Mouse (Mus musculus) midbrain, embryonic 14.5 days (tissue): ENCODE data around the gene Slk. TPM values are rescaled to one million over a fixed set of nuclear protein-coding genes. Genes with fewer than 3 reads are reported as not detected.
"Not testable (repeated sequence)": the region's sequence is repeated elsewhere in the genome, so short reads cannot be mapped to it uniquely, and the experiment has no call there.

Experiments used
- ATAC-seq: fragments of 200-750 bp; cut with Nextera tagmentation; 2 replicates; pipeline ENCODE4 v1.8.0; 2017; ENCODE audit warnings: moderate number of reproducible peaks, moderate library complexity; ENCODE audit not compliant: low FRiP score, low TSS enrichment
- DNase-seq: peaks from one replicate; pipeline ENCODE4 v3.0.0-alpha.2; 2015
- H3K27ac ChIP-seq: fragments of 300-500 bp; sonication (generic); replicated peaks from 2 replicates; pipeline ENCODE4 v1.5.1; 2014; ENCODE audit warnings: mild to moderate bottlenecking, low read depth, low read length, moderate library complexity
- H3K27me3 ChIP-seq: fragments of 300-500 bp; sonication (generic); 2 replicates; pipeline ENCODE4 v1.6.1; 2014; ENCODE audit warnings: low read length, control low read depth, mixed read lengths; ENCODE audit not compliant: control insufficient read depth, insufficient read depth
- H3K36me3 ChIP-seq: fragments of 300-500 bp; sonication (generic); 2 replicates; pipeline ENCODE4 v1.6.1; 2014; ENCODE audit warnings: low read length, control low read depth; ENCODE audit not compliant: control insufficient read depth, insufficient read depth
- H3K4me1 ChIP-seq: fragments of 300-500 bp; sonication (generic); 2 replicates; pipeline ENCODE4 v1.6.1; 2014; ENCODE audit warnings: mild to moderate bottlenecking, antibody characterized with exemption, low read length, control low read depth; ENCODE audit not compliant: control insufficient read depth, insufficient read depth
- H3K4me2 ChIP-seq: fragments of 300-500 bp; sonication (generic); 2 replicates; pipeline ENCODE4 v1.6.1; 2014; ENCODE audit warnings: mild to moderate bottlenecking, low read length, moderate library complexity
- H3K4me3 ChIP-seq: fragments of 300-500 bp; sonication (generic); replicated peaks from 2 replicates; pipeline ENCODE4 v1.5.1; 2014; ENCODE audit warnings: low read depth, low read length
- H3K9ac ChIP-seq: fragments of 300-500 bp; sonication (generic); replicated peaks from 2 replicates; pipeline ENCODE4 v1.6.1; 2014; ENCODE audit warnings: mild to moderate bottlenecking, low read length, moderate library complexity
- H3K9me3 ChIP-seq: fragments of 300-500 bp; sonication (generic); 2 replicates; pipeline ENCODE4 v1.6.1; 2016; ENCODE audit warnings: low read length, control low read depth, mixed read lengths; ENCODE audit not compliant: control insufficient read depth
- WGBS: fragments of 180-500 bp; shearing (Covaris S2); extraction: QIAGEN DNeasy Blood & Tissue Kit; methylation state at CpG from one replicate; pipeline ENCODE4 v1.1.7; 2014; 5-methylcytosine and 5-hydroxymethylcytosine counted together
- polyA plus RNA-seq: library from polyadenylated mRNA; unstranded; fragments of >200 nt; fragmentation: Nextera tagmentation; extraction: Ambion mirVana; gene quantifications from 2 replicates; pipeline ENCODE4 v1.2.1, GENCODE M21; 2014

The Slk gene
- polyA plus RNA-seq, 1 experiment from 2014 or later = 9.4 TPM

- no peak overlapping the region for H3K9ac ChIP-seq
- H3K4me3 ChIP-seq = no peak overlapping the region
- no peaks in the 10 kb centered on the region for H3K36me3 ChIP-seq
- no peak for ATAC-seq
- no peak overlapping the region for H3K4me2 ChIP-seq
- no peaks in the 10 kb centered on the region for H3K9me3 ChIP-seq
- no peak overlapping the region for H3K27ac ChIP-seq
- H3K27me3 ChIP-seq = no peaks in the 10 kb centered on the region
- H3K4me1 ChIP-seq = peaks cover 6% of the 10 kb centered on the region
- no peak for DNase-seq
- WGBS = 83% methylated on average over 12 of the region's 12 CpGs
These were observed 18.8 kb upstream of the Slk start for GRCm38 (mm10) chr19:47560544-47561161.

GRCm38 (mm10) chr19:47561996-47562441 is 17.5 kb upstream of the Slk start:
- Histone ChIP-seq H3K27me3 (no peaks in the 10 kb centered on the region), H3K9ac (no peak overlapping the region), H3K4me3 (no peak overlapping the region), H3K9me3 (no peaks in the 10 kb centered on the region), H3K36me3 (no peaks in the 10 kb centered on the region), H3K4me2 (no peak overlapping the region), H3K27ac (no peak overlapping the region), H3K4me1 (peaks cover 6% of the 10 kb centered on the region)
- no peak for ATAC-seq
- no peak for DNase-seq
- WGBS = 88% methylated on average over 5 of the region's 5 CpGs

GRCm38 (mm10) chr19:47563715-47564114 is 15.8 kb upstream of the Slk start:
- H3K9ac ChIP-seq = no peak overlapping the region
- H3K4me2 ChIP-seq = no peak overlapping the region
- peaks cover 8% of the 10 kb centered on the region; the same call in 1 of the 2 replicates for H3K27me3 ChIP-seq
- H3K9me3 ChIP-seq = no peaks in the 10 kb centered on the region
- peaks cover 6% of the 10 kb centered on the region for H3K4me1 ChIP-seq
- ATAC-seq (no peak), DNase-seq (no peak)
- no peak overlapping the region for H3K4me3 ChIP-seq
- WGBS = 85% methylated on average over 13 of the region's 13 CpGs
- no peak overlapping the region for H3K27ac ChIP-seq
- H3K36me3 ChIP-seq = no peaks in the 10 kb centered on the region

- Histone ChIP-seq H3K27ac (no peak overlapping the region), H3K4me2 (no peak overlapping the region)
These were observed 14.3 kb upstream of the Slk start for GRCm38 (mm10) chr19:47565031-47565654.

GRCm38 (mm10) chr19:47565994-47566393 is 13.5 kb upstream of the Slk start:
- no peaks in the 10 kb centered on the region for H3K36me3 ChIP-seq
- WGBS = 77% methylated on average over 8 of the region's 8 CpGs
- no peak overlapping the region for H3K4me2 ChIP-seq
- ATAC-seq (no peak), DNase-seq (no peak)
- no peak overlapping the region for H3K4me3 ChIP-seq
- H3K4me1 ChIP-seq = peaks cover 6% of the 10 kb centered on the region
- H3K27ac ChIP-seq = no peak overlapping the region
- H3K9ac ChIP-seq = no peak overlapping the region
- peaks cover 12% of the 10 kb centered on the region; the same call in 1 of the 2 replicates for H3K27me3 ChIP-seq
- H3K9me3 ChIP-seq = no peaks in the 10 kb centered on the region

More at GRCm38 (mm10) chr19:47565031-47565654, 14.3 kb upstream of the Slk start:
- no peak overlapping the region for H3K9ac ChIP-seq
- no peak overlapping the region for H3K4me3 ChIP-seq
- ATAC-seq (no peak), DNase-seq (peak; percentile 69)
- peaks cover 12% of the 10 kb centered on the region; the same call in 1 of the 2 replicates for H3K27me3 ChIP-seq
- H3K9me3 ChIP-seq = no peaks in the 10 kb centered on the region
- 12% methylated on average over 17 of the region's 17 CpGs for WGBS
- H3K36me3 ChIP-seq = no peaks in the 10 kb centered on the region
- H3K4me1 ChIP-seq = peaks cover 6% of the 10 kb centered on the region

- Histone ChIP-seq H3K9ac (no peak overlapping the region), H3K27me3 (peaks cover 12% of the 10 kb centered on the region; the same call in 1 of the 2 replicates), H3K4me1 (peaks cover 4% of the 10 kb centered on the region), H3K9me3 (no peaks in the 10 kb centered on the region), H3K27ac (no peak overlapping the region), H3K4me2 (no peak overlapping the region), H3K4me3 (no peak overlapping the region), H3K36me3 (no peaks in the 10 kb centered on the region)
- ATAC-seq (no peak), DNase-seq (no peak)
- WGBS = 94% methylated on average over 5 of the region's 5 CpGs
These were observed 9.4 kb upstream of the Slk start for GRCm38 (mm10) chr19:47570042-47570441.

- peaks cover 12% of the 10 kb centered on the region; the same call in 1 of the 2 replicates for H3K27me3 ChIP-seq
- H3K36me3 ChIP-seq, DNase-seq, H3K9me3 ChIP-seq, H3K4me3 ChIP-seq, H3K4me2 ChIP-seq, H3K27ac ChIP-seq, H3K4me1 ChIP-seq, ATAC-seq, H3K9ac ChIP-seq: not testable (repeated sequence)
- 63% methylated on average over 4 of the region's 4 CpGs for WGBS
These were observed 7.5 kb upstream of the Slk start for GRCm38 (mm10) chr19:47571981-47572380.

GRCm38 (mm10) chr19:47573718-47574117 is 5.8 kb upstream of the Slk start:
- DNase-seq = no peak
- H3K27me3 ChIP-seq = peaks cover 3% of the 10 kb centered on the region; the same call in 1 of the 2 replicates
- no peaks in the 10 kb centered on the region for H3K9me3 ChIP-seq
- no peak overlapping the region for H3K27ac ChIP-seq
- no peak overlapping the region for H3K4me3 ChIP-seq
- H3K9ac ChIP-seq = no peak overlapping the region
- no peaks in the 10 kb centered on the region for H3K36me3 ChIP-seq
- H3K4me2 ChIP-seq = no peak overlapping the region
- WGBS = 88% methylated on average over 3 of the region's 3 CpGs
- 0 out of 2 replicates have a peak, but pooled peaks cover 3% of the 10 kb centered on the region for H3K4me1 ChIP-seq
- no peak for ATAC-seq
